Mouse (Mus musculus) CH12.LX (cell line): ENCODE data around the gene Hnrnpa2b1. TPM values are rescaled to one million over a fixed set of nuclear protein-coding genes. Genes with fewer than 3 reads are reported as not detected.

Experiments used
- DNase-seq: peaks from one replicate; pipeline ENCODE4 v3.0.0-alpha.2; 2013; ENCODE audit errors: extremely low read depth
- H3K27ac ChIP-seq: 2 replicates; pipeline ENCODE4 v1.5.1; 2012; ENCODE audit warnings: low read depth, mild to moderate bottlenecking, control low read depth, moderate library complexity; ENCODE audit not compliant: insufficient read depth
- H3K27me3 ChIP-seq: replicated peaks from 2 replicates; pipeline ENCODE3; 2012; ENCODE audit warnings: inconsistent platforms
- H3K36me3 ChIP-seq, 2 experiments: replicated peaks in 1 of 2; 2 replicates each; pipeline versions ENCODE3 to v1.6.1; 2012; ENCODE audit warnings: inconsistent platforms in 1 of 2, low read length in 1 of 2, mild to moderate bottlenecking in 1 of 2, mixed read lengths in 1 of 2, moderate library complexity in 1 of 2; ENCODE audit not compliant: control insufficient read depth in 1 of 2, insufficient read depth in 1 of 2
- H3K4me1 ChIP-seq, 2 experiments: 2 replicates each; pipeline ENCODE4 v1.6.1; 2012; ENCODE audit warnings: inconsistent platforms in 1 of 2, moderate library complexity in 1 of 2; ENCODE audit not compliant: insufficient read depth in 2 of 2, control insufficient read depth in 1 of 2
- H3K4me2 ChIP-seq: 2 replicates; pipeline ENCODE4 v1.6.1; 2012; ENCODE audit warnings: low read depth, mild to moderate bottlenecking, control low read depth; ENCODE audit not compliant: poor library complexity, insufficient read depth, severe bottlenecking
- H3K4me3 ChIP-seq, 3 experiments: fragments of 150-350 bp in 1 of 3; sonication (generic) in 1 of 3; replicated peaks in 1 of 3; 2 replicates each; pipeline versions ENCODE3 to v1.5.1; 2011 to 2012; ENCODE audit warnings: low read depth in 2 of 3, low read length in 2 of 3, mild to moderate bottlenecking in 2 of 3, moderate library complexity in 2 of 3, control low read depth in 1 of 3, improper control_type of control experiment in 1 of 3, inconsistent platforms in 1 of 3, mixed read lengths in 1 of 3; ENCODE audit not compliant: poor library complexity in 1 of 3
- H3K79me2 ChIP-seq: replicated peaks from 2 replicates; pipeline ENCODE4 v1.6.1; 2012; ENCODE audit warnings: mild to moderate bottlenecking, moderate library complexity; ENCODE audit not compliant: control insufficient read depth, poor library complexity, insufficient read depth, severe bottlenecking; ENCODE audit errors: extremely low read depth
- H3K9ac ChIP-seq: 2 replicates; pipeline ENCODE4 v1.6.1; 2012; ENCODE audit warnings: low read depth, mild to moderate bottlenecking, control low read depth, moderate library complexity; ENCODE audit not compliant: insufficient read depth
- H3K9me3 ChIP-seq: replicated peaks from 2 replicates; pipeline ENCODE3; 2012; ENCODE audit warnings: low read length, inconsistent platforms, mixed read lengths
- E2F4 ChIP-seq: IDR thresholded peaks from 2 replicates; pipeline ENCODE4 v1.6.1; 2011; ENCODE audit warnings: low read depth, low read length, improper control_type of control experiment; ENCODE audit not compliant: insufficient replicate concordance
- JUND ChIP-seq: conservative IDR thresholded peaks from 2 replicates; pipeline ENCODE4 v1.6.1; 2011; ENCODE audit warnings: low read depth, low read length, improper control_type of control experiment
- KAT2A ChIP-seq: IDR thresholded peaks from 2 replicates; pipeline ENCODE4 v1.6.1; 2012; ENCODE audit warnings: low read length, improper control_type of control experiment, inconsistent platforms; ENCODE audit not compliant: insufficient replicate concordance
- NELFE ChIP-seq: IDR thresholded peaks from 2 replicates; pipeline ENCODE4 v1.6.1; 2011; ENCODE audit warnings: low read depth, low read length, improper control_type of control experiment
- RCOR1 ChIP-seq: conservative IDR thresholded peaks from 2 replicates; pipeline ENCODE4 v1.6.1; 2012; ENCODE audit warnings: low read depth, mild to moderate bottlenecking, inconsistent platforms, low read length, improper control_type of control experiment
- ZC3H11A ChIP-seq: IDR thresholded peaks from 2 replicates; pipeline ENCODE4 v1.6.1; 2012; ENCODE audit warnings: low read depth, mild to moderate bottlenecking, inconsistent platforms, low read length, improper control_type of control experiment
- dilution Hi-C: fragments of 300-500 bp; cut with MboI; formaldehyde crosslinking; loops from 2 replicates; pipeline ENCODE4 v1.14.3; 2020; ENCODE audit warnings: low sequenced_read_pairs; ENCODE audit not compliant: extremely low pct_unique_long_range_greater_than_20kb, extremely low pct_ligation_motif_present
- in situ Hi-C: fragments of 300-500 bp; cut with MboI; formaldehyde crosslinking; loops from 3 replicates; pipeline ENCODE4 v1.14.3; 2019; ENCODE audit warnings: low sequenced_read_pairs, low pct_ligation_motif_present, low pct_unique_long_range_greater_than_20kb, mixed read lengths
- polyA plus RNA-seq: library from polyadenylated mRNA; unstranded; fragments of >175 nt; gene quantifications from 2 replicates; pipeline ENCODE4 v1.2.1, GENCODE M21; 2012; ENCODE audit warnings: low read depth; ENCODE audit not compliant: insufficient read length
- total RNA-seq, 2 experiments: library from RNA; depleted of rRNA; stranded (reverse); fragments of 300-350 nt in 1 of 2; fragments of >200 nt in 1 of 2; gene quantifications; 2 replicates each; pipeline ENCODE4 v1.2.3; 2012 to 2014

Gene Hnrnpa2b1
- total and polyA plus RNA-seq, 3 experiments: 500 to 1,854 (median 710) TPM

DNA sequence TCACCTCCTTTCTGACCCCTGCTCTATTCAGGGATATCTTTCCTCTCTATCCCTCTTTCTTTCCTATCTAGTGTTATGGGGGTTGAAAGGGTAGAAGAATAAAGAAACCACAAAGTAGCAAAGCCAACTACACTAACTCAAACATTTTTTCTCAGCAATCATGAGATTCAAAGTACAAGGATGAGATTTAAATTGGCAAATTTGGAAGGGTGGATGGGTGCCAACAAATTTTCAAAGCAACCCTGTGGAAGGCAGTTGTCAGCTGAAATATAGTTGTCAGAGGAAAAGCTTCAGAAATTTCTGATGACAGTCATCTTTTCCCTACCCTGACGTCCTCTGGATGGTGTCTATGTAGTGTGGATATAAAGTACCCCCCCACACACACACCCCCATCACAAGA, 53.3 kb downstream of the Hnrnpa2b1 start:
- TF ChIP-seq JUND (no peak), NELFE (no peak), RCOR1 (no peak), E2F4 (no peak), ZC3H11A (no peak), KAT2A (no peak)
- TF ChIP-seq, all 38 proteins: peak for 0
- Histone ChIP-seq H3K36me3 (no peaks in the 10 kb centered on the region), H3K9ac (no peak overlapping the region), H3K27me3 (peaks cover 2% of the 10 kb centered on the region), H3K4me3 (no peak overlapping the region), H3K4me1 (no peaks in the 10 kb centered on the region), H3K9me3 (peaks cover under 1% of the 10 kb centered on the region), H3K27ac (no peak overlapping the region), H3K4me2 (no peak overlapping the region), H3K79me2 (no peaks in the 10 kb centered on the region)
- in situ Hi-C loops: no loop called here
- dilution Hi-C loops: no loop called here
- DNase-seq: no peak

Other genes starting within 250 kb of the Hnrnpa2b1 start
- 0.17 and 0.21 TPM in 2 replicates for gene Nfe2l3, start 37.2 kb downstream of the Hnrnpa2b1 start, total RNA-seq (2012; rRNA removed)
- not detected in 2 replicates for gene Nfe2l3, start 37.2 kb downstream of the Hnrnpa2b1 start, total RNA-seq (2014; rRNA removed)
- 0.14 and 0.38 TPM in 2 replicates for gene Nfe2l3, start 37.2 kb downstream of the Hnrnpa2b1 start, polyA plus RNA-seq
- gene Cbx3, start 466 bp upstream of the Hnrnpa2b1 start, total RNA-seq (2012; rRNA removed): 145 and 199 TPM in 2 replicates
- 300 and 350 TPM in 2 replicates for gene Cbx3, start 466 bp upstream of the Hnrnpa2b1 start, total RNA-seq (2014; rRNA removed)
- 197 and 258 TPM in 2 replicates for gene Cbx3, start 466 bp upstream of the Hnrnpa2b1 start, polyA plus RNA-seq
- 25.1 and 27.6 TPM in 2 replicates for gene Snx10, start 54.0 kb upstream of the Hnrnpa2b1 start, total RNA-seq (2012; rRNA removed)
- 84.7 and 92.0 TPM in 2 replicates for gene Snx10, start 54.0 kb upstream of the Hnrnpa2b1 start, total RNA-seq (2014; rRNA removed)
- 46.2 and 54.9 TPM in 2 replicates for gene Snx10, start 54.0 kb upstream of the Hnrnpa2b1 start, polyA plus RNA-seq